8 mouse cellular contexts compared by ENCODE assay signal in the genomic region with DNA sequence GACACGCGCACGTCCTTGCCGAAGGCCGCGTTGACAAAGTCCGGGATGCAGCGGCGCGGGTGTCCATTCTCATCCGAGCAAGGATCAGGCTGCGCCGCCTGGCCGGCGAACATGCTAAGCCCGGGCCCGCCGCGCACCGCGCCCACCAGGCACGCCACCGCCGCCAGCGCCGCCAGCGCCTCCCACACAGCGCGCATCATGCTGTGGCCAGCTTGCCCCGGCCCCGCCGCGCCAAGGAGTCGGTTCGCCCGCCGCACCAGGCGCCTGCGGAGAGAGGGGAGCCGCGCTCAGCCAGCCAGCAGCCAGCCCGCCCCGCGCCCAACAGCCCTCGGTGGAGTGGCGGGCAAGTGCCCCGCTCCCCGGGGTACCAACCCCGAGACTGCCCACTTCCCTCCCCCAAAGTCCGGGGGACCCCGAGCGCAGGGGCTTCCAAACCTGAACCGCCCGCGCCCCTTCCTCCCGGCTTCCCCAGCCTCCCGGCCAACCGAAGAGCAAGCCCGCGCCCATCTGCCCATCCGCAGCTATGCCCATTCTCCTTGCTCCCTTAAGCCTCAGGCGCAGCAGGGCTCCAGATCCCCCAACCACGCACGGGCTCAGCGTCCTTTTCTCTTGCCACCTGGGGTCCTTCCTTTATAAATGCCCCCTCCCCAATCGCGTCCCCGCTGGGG. TPM values are rescaled to one million over a fixed set of nuclear protein-coding genes. Genes with fewer than 3 reads are reported as not detected.
DNase-seq lines count a peak whose midpoint lies in the region; ATAC-seq and TF ChIP-seq lines count a peak whose summit lies in the region.

No protein-coding gene starts in this region.

- 4% methylated on average over 42 of the region's 68 CpGs for WGBS in limb, embryonic 14.5 days
- WGBS in neural tube, embryonic 13.5 days, result under 1% methylated on average over 66 of the region's 68 CpGs

- H3K4me3 ChIP-seq in limb, embryonic 14.5 days (replicated peaks; ENCODE audit: low read length), result peak overlapping the region; percentile 64
- H3K4me3 ChIP-seq in neural tube, embryonic 13.5 days, result peak overlapping the region; percentile 71

- H3K9me3 ChIP-seq in limb, embryonic 14.5 days (ENCODE audit: control insufficient read depth, low read length), result no peaks in the 10 kb centered on the region
- H3K9me3 ChIP-seq in neural tube, embryonic 13.5 days, result no peaks in the 10 kb centered on the region

- intact Hi-C loops in heart, postnatal 36 days (cut with DNase I), result loop anchor here (2.0 to 5.0 kb wide), 2 partner anchors 41 to 124 kb away; no protein-coding TSS in a partner anchor

- peak overlapping the region; percentile 64 for H3K9ac ChIP-seq in limb, embryonic 14.5 days (ENCODE audit: low read depth, low read length, severe bottlenecking)
- H3K9ac ChIP-seq in neural tube, embryonic 13.5 days, result peak overlapping the region; percentile 85

- ATAC-seq in limb, embryonic 14.5 days (ENCODE audit: low FRiP score, low read depth), result 0 out of 2 replicates have a peak, but pooled peaks have one; percentile 11
- ATAC-seq in neural tube, embryonic 13.5 days (ENCODE audit: low read depth), result peak; percentile 61

- H3K27ac ChIP-seq in limb, embryonic 14.5 days (replicated peaks; ENCODE audit: low read depth, low read length), result no peak overlapping the region; the same call in 1 of the 2 replicates
- H3K27ac ChIP-seq in neural tube, embryonic 13.5 days (replicated peaks), result peak overlapping the region; percentile 88

- peaks cover 10% of the 10 kb centered on the region for H3K4me1 ChIP-seq in limb, embryonic 14.5 days (ENCODE audit: control insufficient read depth, insufficient read depth, low read length)
- H3K4me1 ChIP-seq in neural tube, embryonic 13.5 days (replicated peaks), result peaks cover 91% of the 10 kb centered on the region

- H3K27me3 ChIP-seq in limb, embryonic 14.5 days (ENCODE audit: control insufficient read depth, insufficient read depth, low read length), result peaks cover 86% of the 10 kb centered on the region
- H3K27me3 ChIP-seq in neural tube, embryonic 13.5 days, result peaks cover 87% of the 10 kb centered on the region

- no peaks in the 10 kb centered on the region for H3K36me3 ChIP-seq in limb, embryonic 14.5 days (ENCODE audit: control insufficient read depth, insufficient read depth, low read length)
- H3K36me3 ChIP-seq in neural tube, embryonic 13.5 days, result no peaks in the 10 kb centered on the region

- TF ChIP-seq POLR2A in limb, embryonic 14.5 days (IDR thresholded peaks at IDR 0.05; ENCODE audit: borderline replicate concordance, extremely low read depth, insufficient read depth, insufficient read length), result no peak

- peak; percentile 26 to 45 for DNase-seq in adrenal gland, adult 18-20 months (ENCODE audit: low spot score in 2 of 2)
- DNase-seq in adrenal gland, postnatal 4 days (ENCODE audit: low spot score in 2 of 2), result no peak
- peak; percentile 28 for DNase-seq in urinary bladder, postnatal 25 days (ENCODE audit: low spot score)
- DNase-seq in urinary bladder, adult 2 months (ENCODE audit: low spot score), result no peak
- peak; percentile 51 to 63 for DNase-seq in heart, postnatal 36 days
- no peak for DNase-seq in limb, embryonic 14.5 days (ENCODE audit: low spot score)
- no peak for DNase-seq in layer of hippocampus, adult 18-20 months (ENCODE audit: low spot score in 2 of 2)

- peak overlapping the region; percentile 95 for H3K4me2 ChIP-seq in limb, embryonic 14.5 days (replicated peaks; ENCODE audit: low read depth, low read length, severe bottlenecking)
- H3K4me2 ChIP-seq in neural tube, embryonic 13.5 days, result peak overlapping the region; percentile 94

RNA-seq across cellular contexts. Expression of a gene that starts 14.6 kb away (rescaled TPM):
- 10 to 100 TPM; 13.8 to 14.1 TPM for total RNA-seq in adrenal gland, adult 18-20 months (2021)
- 10 to 100 TPM; 16.8 to 23.4 TPM for total RNA-seq in adrenal gland, postnatal 4 days (2021)
- 17.7 and 25.2 TPM in 2 replicates for polyA plus RNA-seq in urinary bladder, adult 2 months (2012; rRNA removed)
- total RNA-seq in heart, postnatal 36 days (2021), result 10 to 100 TPM; 55.4 to 61.8 TPM
- polyA plus RNA-seq in limb, embryonic 14.5 days (2012; rRNA removed), result 18.5 and 22.0 TPM in 2 replicates
- polyA plus RNA-seq in limb, embryonic 14.5 days (2014; fragmentation: Nextera tagmentation; extraction: Ambion mirVana), result 3.5 and 4.7 TPM in 2 replicates
- polyA plus RNA-seq in neural tube, embryonic 13.5 days (2015; fragmentation: Nextera tagmentation; extraction: Ambion mirVana), result 31.3 and 35.3 TPM in 2 replicates
- total RNA-seq in layer of hippocampus, adult 18-20 months (2021), result 1 to 10 TPM; 5.7 to 6.9 TPM

RNA-seq across cellular contexts. Expression of a gene that starts 45.9 kb away (rescaled TPM):
- 1 to 10 TPM; 1.6 to 3.0 TPM for total RNA-seq in adrenal gland, adult 18-20 months (2021)
- 1 to 10 TPM in 1 of 2 experiments, under 1 TPM in 1; 0.87 to 1.1 TPM for total RNA-seq in adrenal gland, postnatal 4 days (2021)
- 1.5 and 2.5 TPM in 2 replicates for polyA plus RNA-seq in urinary bladder, adult 2 months (2012; rRNA removed)
- 1 to 10 TPM in 1 of 2 experiments, under 1 TPM in 1; 0.67 to 1.7 TPM for total RNA-seq in heart, postnatal 36 days (2021)
- 1.2 and 1.5 TPM in 2 replicates for polyA plus RNA-seq in limb, embryonic 14.5 days (2012; rRNA removed)
- 0.52 and 0.95 TPM in 2 replicates for polyA plus RNA-seq in limb, embryonic 14.5 days (2014; fragmentation: Nextera tagmentation; extraction: Ambion mirVana)
- polyA plus RNA-seq in neural tube, embryonic 13.5 days (2015; fragmentation: Nextera tagmentation; extraction: Ambion mirVana), result 1.3 and 1.6 TPM in 2 replicates
- total RNA-seq in layer of hippocampus, adult 18-20 months (2021), result 1 to 10 TPM; 2.4 to 2.8 TPM

Comparison
In these comparisons a context has a peak if more than half of its experiments do, and no peak if none do; other contexts are left out.
1. DNase-seq: peak in adrenal gland, adult 18-20 months (2 of 2), urinary bladder, postnatal 25 days (single experiment) and heart, postnatal 36 days (2 of 2); none in adrenal gland, postnatal 4 days (0 of 2), urinary bladder, adult 2 months (single experiment), limb, embryonic 14.5 days (single experiment) and layer of hippocampus, adult 18-20 months (0 of 2).